ENCODE assay signal across 17 mouse cellular contexts in genomic region chr11:83582626-83583449, GRCm38 (mm10). TPM values are rescaled to one million over a fixed set of nuclear protein-coding genes. Genes with fewer than 3 reads are reported as not detected.
DNase-seq lines count a peak whose midpoint lies in the region; ATAC-seq lines count a peak whose summit lies in the region.
"Had no signal": no experiment of that assay in that cellular context is flagged by ENCODE, and none has a peak within 500 bp of the region (broad histone marks: within the 10 kb centered on the region; RNA-seq: fewer than 3 reads in every experiment).

No protein-coding gene starts in this region.

- no peak overlapping the region for H3K4me2 ChIP-seq in heart, embryonic 12.5 days
- H3K4me2 ChIP-seq: forebrain, embryonic 15.5 days; limb, embryonic 13.5 days had no signal

- no peak for ATAC-seq in heart, embryonic 12.5 days (ENCODE audit: insufficient number of reproducible peaks, low FRiP score)
- no peak for ATAC-seq in megakaryocyte-erythroid progenitor cell, adult 5-6 weeks (replicated peaks; ENCODE audit: low FRiP score, low TSS enrichment, poor library complexity, severe bottlenecking)
- ATAC-seq: activated CD4-positive, CD25-positive, alpha-beta regulatory T cell, adult 4 months; forebrain, embryonic 15.5 days; hindbrain, postnatal 0 days; lung, postnatal 0 days had no signal

- H3K4me3 ChIP-seq in heart, embryonic 12.5 days, result no peak overlapping the region
- H3K4me3 ChIP-seq: forebrain, embryonic 15.5 days; heart, adult 2 months; limb, embryonic 13.5 days had no signal

- H3K4me1 ChIP-seq in heart, embryonic 12.5 days (replicated peaks), result no peaks in the 10 kb centered on the region
- H3K4me1 ChIP-seq: forebrain, embryonic 15.5 days; limb, embryonic 13.5 days had no signal

- H3K9me3 ChIP-seq in heart, embryonic 12.5 days (replicated peaks), result no peaks in the 10 kb centered on the region
- H3K9me3 ChIP-seq: forebrain, embryonic 15.5 days; limb, embryonic 13.5 days had no signal

- no peaks in the 10 kb centered on the region for H3K27me3 ChIP-seq in heart, embryonic 12.5 days (replicated peaks)
- H3K27me3 ChIP-seq: forebrain, embryonic 15.5 days; limb, embryonic 13.5 days had no signal

- H3K36me3 ChIP-seq in heart, embryonic 12.5 days, result no peaks in the 10 kb centered on the region
- H3K36me3 ChIP-seq: forebrain, embryonic 15.5 days; limb, embryonic 13.5 days had no signal

- 43% methylated on average over 4 of the region's 4 CpGs for WGBS in heart, embryonic 12.5 days

- no peak overlapping the region for H3K9ac ChIP-seq in heart, embryonic 12.5 days
- H3K9ac ChIP-seq: forebrain, embryonic 15.5 days; limb, embryonic 13.5 days had no signal

- peak; percentile 50 to 72 for DNase-seq in heart, adult 18-20 months
- DNase-seq in ES-CJ7 (ENCODE audit: low read depth, low spot score), result peak; percentile 14
- DNase-seq in adrenal gland, postnatal 14 days, result peak; percentile 11
- peak; percentile 69 for DNase-seq in kidney, adult 9 months
- no peak for DNase-seq in retina, postnatal 1 day
- DNase-seq in spleen, postnatal 10 days (ENCODE audit: low spot score in 2 of 2), result no peak
- DNase-seq: cerebellum, adult 11 months; layer of hippocampus, adult 9-11 months had no signal

- H3K27ac ChIP-seq in heart, embryonic 12.5 days (ENCODE audit: poor library complexity, severe bottlenecking), result no peak overlapping the region
- H3K27ac ChIP-seq: forebrain, embryonic 15.5 days; heart, adult 2 months; hindbrain, postnatal 0 days; limb, embryonic 13.5 days had no signal

RNA-seq across cellular contexts. Expression of gene Ccl9, which starts 4.4 kb away (rescaled TPM):
- 1 to 10 TPM; 5.6 to 8.7 TPM for total RNA-seq in heart, adult 18-20 months (2021)
- polyA plus RNA-seq in heart, embryonic 12.5 days (2016; fragmentation: Nextera tagmentation; extraction: Ambion mirVana), result 0.66 and 1.5 TPM in 2 replicates
- 4.5 and 10.3 TPM in 2 replicates for total RNA-seq in adrenal gland, postnatal 14 days (2021)
- total RNA-seq in megakaryocyte-erythroid progenitor cell, adult 5-6 weeks (2014; fragmentation: Nextera tagmentation), result not detected in 2 replicates
- 0.70 and 10.4 TPM in 2 replicates for total RNA-seq in megakaryocyte-erythroid progenitor cell, adult 5-6 weeks (2017)

RNA-seq across cellular contexts. Expression of gene Ccl6, which starts 10.0 kb away (rescaled TPM):
- 10 to 100 TPM; 11.8 to 13.3 TPM for total RNA-seq in heart, adult 18-20 months (2021)
- polyA plus RNA-seq in heart, embryonic 12.5 days (2016; fragmentation: Nextera tagmentation; extraction: Ambion mirVana), result 0.86 and 1.5 TPM in 2 replicates
- 9.5 and 14.4 TPM in 2 replicates for total RNA-seq in adrenal gland, postnatal 14 days (2021)
- total RNA-seq in megakaryocyte-erythroid progenitor cell, adult 5-6 weeks (2014; fragmentation: Nextera tagmentation), result not detected in 2 replicates
- 0.84 and 4.1 TPM in 2 replicates for total RNA-seq in megakaryocyte-erythroid progenitor cell, adult 5-6 weeks (2017)
- total RNA-seq: hindbrain, postnatal 0 days had no signal

RNA-seq across cellular contexts. Expression of gene Ccl5, which starts 52.5 kb away (rescaled TPM):
- 10 to 100 TPM in 1 of 2 experiments, 1 to 10 TPM in 1; 2.6 to 10.5 TPM for total RNA-seq in heart, adult 18-20 months (2021)
- 0.53 TPM in 1 of 2 replicates, not detected in the other for polyA plus RNA-seq in heart, embryonic 12.5 days (2016; fragmentation: Nextera tagmentation; extraction: Ambion mirVana)
- 25.5 TPM in 1 of 2 replicates, not detected in the other for total RNA-seq in adrenal gland, postnatal 14 days (2021)
- 8.9 and 46.6 TPM in 2 replicates for total RNA-seq in megakaryocyte-erythroid progenitor cell, adult 5-6 weeks (2014; fragmentation: Nextera tagmentation)
- 5.6 and 32.4 TPM in 2 replicates for total RNA-seq in megakaryocyte-erythroid progenitor cell, adult 5-6 weeks (2017)
- total RNA-seq: hindbrain, postnatal 0 days had no signal
- polyA plus RNA-seq: embryonic facial prominence, embryonic 11.5 days; forebrain, embryonic 15.5 days had no signal

Comparison
In these comparisons a context has a peak if more than half of its experiments do, and no peak if none do; other contexts are left out.
1. DNase-seq: peak in heart, adult 18-20 months (2 of 2), ES-CJ7 (single experiment), adrenal gland, postnatal 14 days (single experiment) and kidney, adult 9 months (single experiment); none in retina, postnatal 1 day (single experiment) and spleen, postnatal 10 days (0 of 2).